Mouse (Mus musculus): Measurements from ENCODE around the gene Gpr37. TPM values are rescaled to one million over a fixed set of nuclear protein-coding genes. Genes with fewer than 3 reads are reported as not detected.

The Gpr37 gene
- polyA plus RNA-seq, 1 experiment from 2014 or later: 5.7 TPM

- Histone ChIP-seq H3K4me1 (ENCODE audit: control insufficient read depth, insufficient read depth, low read depth, low read length) (peaks cover 11% of the 10 kb centered on the region), H3K27me3 (replicated peaks; ENCODE audit: control insufficient read depth, insufficient read depth, low read length) (peaks cover 6% of the 10 kb centered on the region), H3K9ac (ENCODE audit: low read depth, low read length) (no peak overlapping the region), H3K4me3 (ENCODE audit: low read length) (peak overlapping the region; percentile 18), H3K9me3 (ENCODE audit: control insufficient read depth, low read length) (no peaks in the 10 kb centered on the region), H3K36me3 (ENCODE audit: control insufficient read depth, insufficient read depth, low read length) (no peaks in the 10 kb centered on the region), H3K4me2 (ENCODE audit: low read length) (peak overlapping the region; percentile 36), H3K27ac (ENCODE audit: low read depth, low read length) (no peak overlapping the region)
- peak; percentile 75 for ATAC-seq
- WGBS: 37% methylated on average over 3 of the region's 3 CpGs
Observed at GRCm38 (mm10) chr6:25686760-25687200, 3.7 kb downstream of the Gpr37 start.

- Histone ChIP-seq H3K36me3 (ENCODE audit: control insufficient read depth, insufficient read depth, low read length) (no peaks in the 10 kb centered on the region), H3K9me3 (ENCODE audit: control insufficient read depth, low read length) (no peaks in the 10 kb centered on the region), H3K27ac (ENCODE audit: low read depth, low read length) (no peak overlapping the region), H3K27me3 (replicated peaks; ENCODE audit: control insufficient read depth, insufficient read depth, low read length) (peaks cover 6% of the 10 kb centered on the region), H3K9ac (ENCODE audit: low read depth, low read length) (no peak overlapping the region), H3K4me1 (ENCODE audit: control insufficient read depth, insufficient read depth, low read depth, low read length) (peaks cover 11% of the 10 kb centered on the region), H3K4me2 (ENCODE audit: low read length) (no peak overlapping the region), H3K4me3 (ENCODE audit: low read length) (no peak overlapping the region)
- no peak for ATAC-seq
- WGBS: 88% methylated on average over 2 of the region's 2 CpGs
Observed at GRCm38 (mm10) chr6:25684391-25684790, 6.1 kb downstream of the Gpr37 start.

- H3K27me3 ChIP-seq (replicated peaks; ENCODE audit: control insufficient read depth, insufficient read depth, low read length): no peaks in the 10 kb centered on the region
- H3K9ac ChIP-seq (ENCODE audit: low read depth, low read length): no peak overlapping the region
- no peak overlapping the region for H3K4me2 ChIP-seq (ENCODE audit: low read length)
- no peak overlapping the region for H3K27ac ChIP-seq (ENCODE audit: low read depth, low read length)
- H3K4me3 ChIP-seq (ENCODE audit: low read length): no peak overlapping the region
- WGBS: 93% methylated on average over 4 of the region's 4 CpGs
- no peak for ATAC-seq
- no peaks in the 10 kb centered on the region for H3K9me3 ChIP-seq (ENCODE audit: control insufficient read depth, low read length)
- no peaks in the 10 kb centered on the region for H3K4me1 ChIP-seq (ENCODE audit: control insufficient read depth, insufficient read depth, low read depth, low read length)
- no peaks in the 10 kb centered on the region for H3K36me3 ChIP-seq (ENCODE audit: control insufficient read depth, insufficient read depth, low read length)
Observed at GRCm38 (mm10) chr6:25675111-25675510, 15.4 kb downstream of the Gpr37 start.

- Histone ChIP-seq H3K9me3 (ENCODE audit: control insufficient read depth, low read length) (no peaks in the 10 kb centered on the region), H3K4me1 (ENCODE audit: control insufficient read depth, insufficient read depth, low read depth, low read length) (no peaks in the 10 kb centered on the region), H3K27me3 (replicated peaks; ENCODE audit: control insufficient read depth, insufficient read depth, low read length) (no peaks in the 10 kb centered on the region), H3K4me2 (ENCODE audit: low read length) (no peak overlapping the region), H3K9ac (ENCODE audit: low read depth, low read length) (no peak overlapping the region), H3K4me3 (ENCODE audit: low read length) (no peak overlapping the region), H3K36me3 (ENCODE audit: control insufficient read depth, insufficient read depth, low read length) (no peaks in the 10 kb centered on the region), H3K27ac (ENCODE audit: low read depth, low read length) (no peak overlapping the region)
- no peak for ATAC-seq
- 81% methylated on average over 3 of the region's 3 CpGs for WGBS
Observed at GRCm38 (mm10) chr6:25673801-25674200, 16.7 kb downstream of the Gpr37 start.

GRCm38 (mm10) chr6:25670150-25670549 lies 20.4 kb downstream of the Gpr37 start:
- Histone ChIP-seq H3K27ac (ENCODE audit: low read depth, low read length) (no peak overlapping the region), H3K4me2 (ENCODE audit: low read length) (no peak overlapping the region), H3K9ac (ENCODE audit: low read depth, low read length) (no peak overlapping the region), H3K9me3 (ENCODE audit: control insufficient read depth, low read length) (no peaks in the 10 kb centered on the region), H3K36me3 (ENCODE audit: control insufficient read depth, insufficient read depth, low read length) (no peaks in the 10 kb centered on the region), H3K27me3 (replicated peaks; ENCODE audit: control insufficient read depth, insufficient read depth, low read length) (no peaks in the 10 kb centered on the region), H3K4me1 (ENCODE audit: control insufficient read depth, insufficient read depth, low read depth, low read length) (no peaks in the 10 kb centered on the region), H3K4me3 (ENCODE audit: low read length) (no peak overlapping the region)
- WGBS: 69% methylated on average over 4 of the region's 4 CpGs
- no peak for ATAC-seq

GRCm38 (mm10) chr6:25663942-25664341 lies 26.6 kb downstream of the Gpr37 start:
- WGBS: 90% methylated on average over 2 of the region's 2 CpGs
- H3K4me3 ChIP-seq (ENCODE audit: low read length): no peak overlapping the region

GRCm38 (mm10) chr6:25659924-25660675 lies 30.4 kb downstream of the Gpr37 start:
- Histone ChIP-seq H3K27me3 (replicated peaks; ENCODE audit: control insufficient read depth, insufficient read depth, low read length) (no peaks in the 10 kb centered on the region), H3K27ac (ENCODE audit: low read depth, low read length) (no peak overlapping the region), H3K9me3 (ENCODE audit: control insufficient read depth, low read length) (no peaks in the 10 kb centered on the region), H3K9ac (ENCODE audit: low read depth, low read length) (no peak overlapping the region), H3K4me3 (ENCODE audit: low read length) (no peak overlapping the region), H3K36me3 (ENCODE audit: control insufficient read depth, insufficient read depth, low read length) (no peaks in the 10 kb centered on the region), H3K4me1 (ENCODE audit: control insufficient read depth, insufficient read depth, low read depth, low read length) (no peaks in the 10 kb centered on the region), H3K4me2 (ENCODE audit: low read length) (no peak overlapping the region)
- no peak for ATAC-seq
- 59% methylated on average over 3 of the region's 3 CpGs for WGBS

More at GRCm38 (mm10) chr6:25663942-25664341, 26.6 kb downstream of the Gpr37 start:
- ATAC-seq: no peak
- H3K4me1 ChIP-seq (ENCODE audit: control insufficient read depth, insufficient read depth, low read depth, low read length): no peaks in the 10 kb centered on the region
- H3K27me3 ChIP-seq (replicated peaks; ENCODE audit: control insufficient read depth, insufficient read depth, low read length): no peaks in the 10 kb centered on the region
- no peak overlapping the region for H3K4me2 ChIP-seq (ENCODE audit: low read length)
- H3K36me3 ChIP-seq (ENCODE audit: control insufficient read depth, insufficient read depth, low read length): no peaks in the 10 kb centered on the region
- H3K27ac ChIP-seq (ENCODE audit: low read depth, low read length): no peak overlapping the region
- H3K9ac ChIP-seq (ENCODE audit: low read depth, low read length): no peak overlapping the region
- H3K9me3 ChIP-seq (ENCODE audit: control insufficient read depth, low read length): no peaks in the 10 kb centered on the region

Other genes starting within 250 kb of the Gpr37 start
- 27.5 and 28.9 TPM in 2 replicates for gene Pot1a, start 118.5 kb upstream of the Gpr37 start, polyA plus RNA-seq (2015; fragmentation: Nextera tagmentation; extraction: Ambion mirVana)